Mouse (Mus musculus) CD8-positive naive resting alpha-beta T cell, adult 57 days (primary cell): ENCODE measurements around the gene Gm3542. TPM values are rescaled to one million over a fixed set of nuclear protein-coding genes. Genes with fewer than 3 reads are reported as not detected.

Experiments used
- total RNA-seq: library from RNA; stranded (reverse); gene quantifications from one replicate; pipeline ENCODE4 v1.2.4, GENCODE M21; 2023

Gm3542 gene
- total RNA-seq: not detected

DNA sequence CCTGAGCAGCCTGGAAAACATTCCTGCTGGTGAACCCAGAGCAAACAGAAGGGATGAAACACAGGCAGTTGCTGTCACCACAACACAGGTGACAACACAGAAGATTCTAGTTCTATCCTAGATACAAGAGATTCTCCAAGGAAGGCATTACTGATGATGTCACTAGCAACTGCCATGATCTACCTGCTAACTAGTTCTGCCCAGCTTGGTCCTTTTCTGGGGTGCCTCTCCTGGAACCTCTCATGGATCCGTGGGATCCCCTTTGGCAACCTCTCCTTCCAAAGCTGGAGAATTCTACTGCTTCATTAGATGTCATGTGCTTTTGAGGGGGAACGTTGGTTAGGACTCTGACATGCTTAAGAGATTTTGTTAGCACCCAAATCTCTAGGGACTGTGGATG lies at the start of gene Gm3542:
Gene Gm3542 (minus strand): TSS at position 101 of the 400 bp plus-strand sequence.

Other genes with a start within 250 kb of the Gm3542 start
- gene Gm8279, start 203.4 kb downstream of the Gm3542 start, total RNA-seq: not detected
- gene Gm3317, start 170.4 kb downstream of the Gm3542 start, total RNA-seq: not detected
- not detected for gene Gm8271, start 149.1 kb downstream of the Gm3542 start, total RNA-seq
- gene Gm3526, start 74.3 kb downstream of the Gm3542 start, total RNA-seq: not detected
- not detected for gene Gm3500, start 54.1 kb upstream of the Gm3542 start, total RNA-seq
- gene Gm3194, start 120.5 kb upstream of the Gm3542 start, total RNA-seq: 0.70 TPM
- not detected for gene Gm8246, start 142.9 kb upstream of the Gm3542 start, total RNA-seq
- gene Gm3187, start 149.3 kb upstream of the Gm3542 start, total RNA-seq: not detected
- not detected for gene Gm3488, start 166.7 kb upstream of the Gm3542 start, total RNA-seq
- not detected for gene Gm3532, start 203.6 kb upstream of the Gm3542 start, total RNA-seq